Mouse (Mus musculus): ENCODE measurements around the gene Dohh. TPM values are rescaled to one million over a fixed set of nuclear protein-coding genes. Genes with fewer than 3 reads are reported as not detected.

Gene Dohh
- polyA plus RNA-seq, 1 experiment = 47.9 TPM

DNA sequence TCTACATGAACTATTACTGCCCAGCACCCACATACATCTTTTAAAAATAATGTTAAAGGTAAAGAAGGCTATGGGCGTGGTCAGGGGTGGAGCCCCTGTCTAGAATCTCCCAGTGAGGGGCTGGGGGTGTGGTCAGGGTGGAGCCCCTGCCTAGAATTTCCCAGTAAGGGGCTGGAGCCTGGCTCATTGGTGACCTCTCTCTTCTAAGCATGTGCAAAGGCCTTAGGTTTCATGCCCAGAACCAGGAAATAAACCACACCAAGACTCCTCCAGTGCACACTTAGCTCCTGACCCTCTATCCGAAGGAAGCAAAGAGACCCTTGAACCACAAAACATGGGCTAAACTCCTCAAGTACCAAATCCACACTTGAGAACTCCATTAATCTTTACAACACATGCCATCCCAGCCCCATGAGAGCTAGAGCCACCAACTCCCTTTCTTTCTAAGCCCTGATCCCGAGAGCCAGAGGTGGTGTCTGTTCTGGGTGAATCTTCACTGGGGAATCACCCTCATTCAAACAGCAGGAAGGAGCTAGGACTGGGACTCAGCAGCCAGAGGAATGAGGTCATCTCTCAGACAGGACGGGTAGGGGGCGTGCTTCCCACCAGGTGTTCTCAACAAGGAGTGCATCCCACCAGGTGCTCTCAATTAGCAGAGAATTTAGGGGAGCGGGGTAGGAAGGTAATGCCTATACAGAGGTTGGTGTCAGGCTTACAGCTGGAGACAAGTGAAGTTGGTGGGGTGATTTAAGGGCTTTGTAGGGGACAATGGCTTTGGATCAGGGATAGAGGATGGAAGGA lies 7.5 kb upstream of the Dohh start:
- TF ChIP-seq POLR2A (IDR thresholded peaks at IDR 0.05; ENCODE audit: low read depth, low read length) = no peak
- TF ChIP-seq CTCF (IDR thresholded peaks at IDR 0.05; ENCODE audit: extremely low read depth, insufficient read depth, insufficient read length, insufficient replicate concordance) = no peak
- DNase-seq (ENCODE audit: low read depth in 1 of 2, low spot score in 2 of 2) = no peak
- Histone ChIP-seq H3K4me3 (ENCODE audit: extremely low read depth, insufficient read depth, insufficient read length) (peak overlapping the region; percentile 85; the same call in 1 of the 2 replicates), H3K4me1 (ENCODE audit: control insufficient read depth, insufficient read depth, insufficient read length) (peaks cover 16% of the 10 kb centered on the region; the same call in 1 of the 2 replicates), H3K27ac (ENCODE audit: insufficient read depth, low read length) (peak overlapping the region; percentile 0; the same call in 1 of the 2 replicates), H3K27me3 (ENCODE audit: control insufficient read depth, insufficient read depth, low read length) (no peaks in the 10 kb centered on the region), H3K36me3 (ENCODE audit: control insufficient read depth, insufficient read depth, low read length) (no peaks in the 10 kb centered on the region)
- 54% methylated on average over 6 of the region's 6 CpGs for WGBS

DNA sequence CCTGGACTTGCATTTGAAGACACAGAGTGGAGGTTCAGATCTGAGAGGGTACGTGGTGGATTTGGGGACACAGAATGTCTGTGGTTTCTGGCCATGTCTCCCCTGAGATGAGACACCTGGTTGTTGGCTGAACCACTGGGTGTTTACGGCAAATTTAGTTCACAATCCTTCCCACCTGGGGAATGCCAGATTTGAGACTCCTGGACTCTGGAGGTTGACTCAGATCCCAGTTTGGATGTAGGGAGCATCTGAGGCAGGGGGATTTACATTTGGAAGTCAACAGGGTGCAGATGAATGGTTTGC lies 6.9 kb upstream of the Dohh start:
- Histone ChIP-seq H3K27ac (ENCODE audit: insufficient read depth, low read length) (no peak overlapping the region), H3K4me1 (ENCODE audit: control insufficient read depth, insufficient read depth, insufficient read length) (peaks cover 16% of the 10 kb centered on the region; the same call in 1 of the 2 replicates), H3K4me3 (ENCODE audit: extremely low read depth, insufficient read depth, insufficient read length) (peak overlapping the region; percentile 85), H3K36me3 (ENCODE audit: control insufficient read depth, insufficient read depth, low read length) (no peaks in the 10 kb centered on the region), H3K27me3 (ENCODE audit: control insufficient read depth, insufficient read depth, low read length) (no peaks in the 10 kb centered on the region)
- TF ChIP-seq CTCF (IDR thresholded peaks at IDR 0.05; ENCODE audit: extremely low read depth, insufficient read depth, insufficient read length, insufficient replicate concordance) = no peak
- TF ChIP-seq POLR2A (IDR thresholded peaks at IDR 0.05; ENCODE audit: low read depth, low read length) = no peak
- WGBS = 15% methylated on average over 2 of the region's 2 CpGs
- DNase-seq (ENCODE audit: low read depth in 1 of 2, low spot score in 2 of 2) = no peak

DNA sequence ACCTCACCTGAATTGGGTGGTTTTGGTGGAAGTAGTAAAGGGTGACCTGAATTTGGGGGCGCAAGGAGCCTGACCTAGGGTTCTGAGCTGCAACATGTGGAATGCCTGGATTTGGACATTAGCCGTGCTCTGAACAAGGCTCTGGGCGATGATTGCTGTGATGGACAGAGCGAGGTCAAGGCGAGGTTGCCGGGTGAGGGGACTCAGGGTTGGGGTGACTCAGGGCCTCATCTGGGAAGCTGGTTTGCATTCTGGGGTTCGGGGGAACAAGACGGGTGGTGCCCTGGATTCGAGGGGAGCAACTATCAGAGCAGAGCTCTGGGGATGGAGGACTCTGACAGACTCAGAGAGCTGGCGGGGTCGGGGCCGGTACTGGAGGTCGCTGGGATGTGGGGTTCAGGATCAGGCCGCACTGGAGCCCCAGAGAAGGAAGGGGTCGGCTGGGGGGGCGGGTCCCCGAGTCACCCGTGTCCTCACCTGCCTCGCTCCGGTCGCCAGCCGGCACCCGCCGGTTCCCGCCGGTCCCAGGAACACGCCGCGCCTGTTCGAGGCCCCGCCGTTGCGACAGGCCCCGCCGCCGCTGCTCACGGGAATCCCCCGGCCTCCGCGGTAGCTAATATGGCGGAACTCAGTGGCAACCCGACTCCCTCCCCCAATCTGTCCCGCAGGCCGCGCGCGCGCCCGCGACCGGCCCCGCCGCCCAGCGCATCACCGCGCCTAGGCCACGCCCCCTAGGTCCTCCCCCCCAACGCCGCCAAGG lies 6.3 kb upstream of the Dohh start, which contains the start of gene Fzr1:
TSS of gene Fzr1 (minus strand) at position 724 of the 760 bp plus-strand sequence.
- Histone ChIP-seq H3K27me3 (ENCODE audit: control insufficient read depth, insufficient read depth, low read length) (no peaks in the 10 kb centered on the region), H3K36me3 (ENCODE audit: control insufficient read depth, insufficient read depth, low read length) (no peaks in the 10 kb centered on the region), H3K4me1 (ENCODE audit: control insufficient read depth, insufficient read depth, insufficient read length) (peaks cover 16% of the 10 kb centered on the region; the same call in 1 of the 2 replicates), H3K4me3 (ENCODE audit: extremely low read depth, insufficient read depth, insufficient read length) (peak within 1 kb of the TSS; percentile 85), H3K27ac (ENCODE audit: insufficient read depth, low read length) (peak within 1 kb of the TSS; percentile 83)
- WGBS = 2% methylated on average over 54 of the region's 59 CpGs
- no peak for DNase-seq (ENCODE audit: low read depth in 1 of 2, low spot score in 2 of 2)
- peak; percentile 39 for TF ChIP-seq POLR2A (IDR thresholded peaks at IDR 0.05; ENCODE audit: low read depth, low read length)
- no peak for TF ChIP-seq CTCF (IDR thresholded peaks at IDR 0.05; ENCODE audit: extremely low read depth, insufficient read depth, insufficient read length, insufficient replicate concordance)

DNA sequence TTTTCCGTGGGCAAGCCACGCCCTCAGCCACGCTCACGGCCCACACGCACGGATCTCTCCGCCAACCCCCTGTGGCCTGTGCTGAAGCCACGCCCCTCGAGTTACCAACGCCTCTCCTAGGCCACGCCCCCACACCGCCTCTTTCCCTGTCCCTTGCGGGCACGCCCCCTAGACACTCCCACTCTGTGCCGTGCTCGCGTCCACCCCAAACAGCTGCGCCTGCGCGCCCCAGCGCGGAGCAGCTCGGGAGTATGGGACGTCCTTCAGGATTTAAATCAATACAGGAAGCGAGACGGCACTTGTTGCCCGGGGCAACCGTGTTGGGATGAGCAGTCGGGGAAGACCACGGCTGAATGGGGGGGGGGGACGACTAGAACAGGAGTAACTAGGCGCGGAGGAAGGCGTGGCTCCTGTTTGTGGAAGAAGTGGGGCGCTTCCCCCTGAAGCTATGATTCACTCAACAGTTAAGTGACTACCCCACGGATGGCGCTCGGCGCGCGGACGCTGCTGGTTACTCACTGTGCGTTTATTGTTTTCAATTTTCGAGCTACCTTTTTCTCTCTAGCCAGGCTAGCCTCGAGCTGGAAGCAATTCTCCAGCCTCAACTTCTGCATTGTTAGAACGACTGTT lies 5.6 kb upstream of the Dohh start:
- TF ChIP-seq POLR2A (IDR thresholded peaks at IDR 0.05; ENCODE audit: low read depth, low read length) (peak; percentile 35), CTCF (IDR thresholded peaks at IDR 0.05; ENCODE audit: extremely low read depth, insufficient read depth, insufficient read length, insufficient replicate concordance) (no peak)
- Histone ChIP-seq H3K27ac (ENCODE audit: insufficient read depth, low read length) (peak overlapping the region; percentile 74), H3K4me1 (ENCODE audit: control insufficient read depth, insufficient read depth, insufficient read length) (peaks cover 16% of the 10 kb centered on the region; the same call in 1 of the 2 replicates), H3K36me3 (ENCODE audit: control insufficient read depth, insufficient read depth, low read length) (no peaks in the 10 kb centered on the region), H3K27me3 (ENCODE audit: control insufficient read depth, insufficient read depth, low read length) (no peaks in the 10 kb centered on the region), H3K4me3 (ENCODE audit: extremely low read depth, insufficient read depth, insufficient read length) (peak overlapping the region; percentile 85)
- under 1% methylated on average over 46 of the region's 46 CpGs for WGBS
- DNase-seq (ENCODE audit: low read depth in 1 of 2, low spot score in 2 of 2) = peak; percentile 99 to 100

DNA sequence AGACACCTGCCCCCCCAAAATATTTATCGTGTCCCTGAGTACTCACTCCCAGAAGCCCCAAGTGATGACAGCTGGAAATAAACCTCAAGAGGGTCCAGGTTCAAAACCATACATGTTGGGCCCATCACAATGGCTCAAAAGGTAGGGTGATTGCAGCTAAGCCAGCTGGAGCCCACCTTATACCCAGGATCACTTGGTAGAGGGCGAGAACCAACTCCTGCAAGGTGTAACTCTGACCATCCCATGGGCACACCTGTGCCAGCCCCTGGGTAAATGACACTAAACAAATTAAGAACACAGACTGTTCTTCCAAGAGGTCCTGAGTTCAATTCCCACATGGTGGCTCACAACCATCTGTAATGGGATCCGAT lies 5.1 kb upstream of the Dohh start:
- H3K27ac ChIP-seq (ENCODE audit: insufficient read depth, low read length) = peak overlapping the region; percentile 74
- WGBS = 57% methylated on average over 3 of the region's 3 CpGs
- DNase-seq (ENCODE audit: low read depth in 1 of 2, low spot score in 2 of 2) = no peak
- peaks cover 16% of the 10 kb centered on the region; the same call in 1 of the 2 replicates for H3K4me1 ChIP-seq (ENCODE audit: control insufficient read depth, insufficient read depth, insufficient read length)
- peak overlapping the region; percentile 71 for H3K4me3 ChIP-seq (ENCODE audit: extremely low read depth, insufficient read depth, insufficient read length)
- no peak for TF ChIP-seq POLR2A (IDR thresholded peaks at IDR 0.05; ENCODE audit: low read depth, low read length)
- no peak for TF ChIP-seq CTCF (IDR thresholded peaks at IDR 0.05; ENCODE audit: extremely low read depth, insufficient read depth, insufficient read length, insufficient replicate concordance)
- no peaks in the 10 kb centered on the region for H3K36me3 ChIP-seq (ENCODE audit: control insufficient read depth, insufficient read depth, low read length)
- no peaks in the 10 kb centered on the region for H3K27me3 ChIP-seq (ENCODE audit: control insufficient read depth, insufficient read depth, low read length)

DNA sequence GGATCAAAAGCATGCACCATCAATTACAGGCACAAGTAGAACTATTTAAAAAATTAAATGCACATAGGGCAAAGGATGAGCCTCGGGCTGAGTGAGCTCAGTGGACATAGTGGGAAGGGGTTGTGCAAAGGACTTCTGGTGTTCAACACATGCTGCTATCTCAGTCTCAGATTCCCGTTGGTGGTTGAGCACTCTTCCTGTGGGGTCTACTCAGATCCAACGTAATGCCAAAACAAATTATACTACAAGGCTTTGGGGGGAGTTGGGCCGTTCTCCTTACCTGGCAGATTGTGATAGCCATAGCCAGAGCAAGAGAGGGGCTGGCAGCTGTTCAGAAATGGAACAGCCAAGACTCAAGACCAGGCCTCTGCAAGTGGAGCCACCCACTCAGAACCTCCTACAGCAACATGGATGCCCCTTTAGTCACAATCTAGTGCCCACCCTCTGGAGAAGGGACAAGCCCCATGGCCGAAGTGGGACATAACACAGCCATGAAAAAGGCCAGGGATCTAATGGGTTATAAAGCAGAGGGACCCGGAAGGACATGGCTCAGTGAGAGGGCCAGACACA lies 4.3 kb upstream of the Dohh start:
- H3K27me3 ChIP-seq (ENCODE audit: control insufficient read depth, insufficient read depth, low read length) = no peaks in the 10 kb centered on the region
- no peak for DNase-seq (ENCODE audit: low read depth in 1 of 2, low spot score in 2 of 2)
- TF ChIP-seq POLR2A (IDR thresholded peaks at IDR 0.05; ENCODE audit: low read depth, low read length) (no peak), CTCF (IDR thresholded peaks at IDR 0.05; ENCODE audit: extremely low read depth, insufficient read depth, insufficient read length, insufficient replicate concordance) (no peak)
- H3K4me1 ChIP-seq (ENCODE audit: control insufficient read depth, insufficient read depth, insufficient read length) = peaks cover 17% of the 10 kb centered on the region; the same call in 1 of the 2 replicates
- 80% methylated on average over 6 of the region's 6 CpGs for WGBS
- no peak overlapping the region for H3K4me3 ChIP-seq (ENCODE audit: extremely low read depth, insufficient read depth, insufficient read length)
- no peak overlapping the region for H3K27ac ChIP-seq (ENCODE audit: insufficient read depth, low read length)
- H3K36me3 ChIP-seq (ENCODE audit: control insufficient read depth, insufficient read depth, low read length) = no peaks in the 10 kb centered on the region

Measured in spleen, adult 2 months (tissue).